Mouse (Mus musculus) urinary bladder, postnatal 10 days (tissue): Measurements from ENCODE around the gene Il5ra.

Source experiments
- DNase-seq: peaks from one replicate; pipeline ENCODE4 v3.0.0; 2022; ENCODE audit warnings: low spot score

Il5ra gene

DNA sequence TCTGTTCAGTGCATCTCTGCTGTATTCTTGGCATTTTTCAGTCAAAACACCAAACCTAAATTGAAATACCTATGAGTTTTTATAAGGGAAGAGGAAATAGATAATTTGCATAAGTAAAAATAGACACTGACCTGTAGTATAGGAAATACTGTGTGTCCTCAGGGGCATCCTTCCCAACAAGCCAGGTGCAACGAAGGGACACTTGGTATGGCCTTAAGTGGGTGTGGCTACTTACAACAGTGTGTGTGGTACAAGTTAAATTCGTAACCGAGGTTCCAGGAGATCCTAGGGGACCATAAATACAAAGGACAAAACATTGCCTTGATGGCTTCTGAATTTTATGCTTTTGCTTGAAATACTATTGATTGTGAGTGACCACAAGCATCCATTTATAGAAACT lies 10.6 kb downstream of the Il5ra start:
- DNase-seq = no peak

DNA sequence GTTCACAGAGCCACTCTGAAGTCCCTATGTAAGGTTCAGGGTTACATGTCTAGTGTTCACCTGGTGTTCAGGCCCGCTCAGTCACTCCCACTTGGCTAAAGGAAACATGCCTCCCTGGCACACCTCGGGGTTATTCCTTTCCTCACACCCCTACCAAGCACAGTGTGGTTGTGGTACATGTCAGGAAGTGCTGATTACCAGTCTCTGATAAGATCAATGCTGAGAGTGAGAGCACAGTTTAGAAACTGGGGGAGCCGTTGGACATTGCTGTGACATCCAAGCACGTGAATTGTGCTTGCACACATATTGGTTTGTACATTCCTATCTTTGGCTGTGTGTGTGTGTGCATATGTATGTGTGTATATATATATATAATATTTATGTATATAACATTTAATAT lies 16.3 kb downstream of the Il5ra start:
- DNase-seq = no peak

DNA sequence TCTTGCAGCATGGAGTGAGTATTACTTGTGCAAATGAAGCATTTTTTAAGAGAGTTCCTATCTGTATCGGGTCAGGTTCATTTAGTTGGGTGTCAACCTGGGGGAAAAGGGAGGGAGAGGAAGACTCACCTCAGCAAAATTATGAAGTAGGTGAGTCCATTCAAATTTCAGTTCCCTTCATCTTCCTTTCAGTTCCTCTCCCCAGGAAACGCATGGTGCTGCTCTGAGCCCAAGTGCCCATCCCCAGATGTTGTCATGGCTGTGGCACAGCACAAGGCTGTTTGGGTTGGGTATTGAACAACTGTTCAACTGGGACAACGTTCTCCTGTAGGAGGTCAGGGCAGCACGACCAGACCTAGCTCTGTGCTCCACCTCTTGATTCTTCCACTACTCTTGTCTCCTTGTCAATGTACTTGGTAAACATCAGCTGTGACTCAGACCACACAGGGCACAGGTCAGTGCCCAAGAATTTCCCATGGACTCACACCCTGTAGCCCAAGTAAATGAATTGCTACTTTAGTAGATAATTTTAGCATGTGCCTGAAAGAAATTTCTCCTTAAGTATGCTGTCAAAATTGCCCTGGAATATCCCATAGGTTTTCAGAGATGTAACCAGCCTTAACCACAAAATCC lies 19.0 kb downstream of the Il5ra start:
- no peak for DNase-seq

DNA sequence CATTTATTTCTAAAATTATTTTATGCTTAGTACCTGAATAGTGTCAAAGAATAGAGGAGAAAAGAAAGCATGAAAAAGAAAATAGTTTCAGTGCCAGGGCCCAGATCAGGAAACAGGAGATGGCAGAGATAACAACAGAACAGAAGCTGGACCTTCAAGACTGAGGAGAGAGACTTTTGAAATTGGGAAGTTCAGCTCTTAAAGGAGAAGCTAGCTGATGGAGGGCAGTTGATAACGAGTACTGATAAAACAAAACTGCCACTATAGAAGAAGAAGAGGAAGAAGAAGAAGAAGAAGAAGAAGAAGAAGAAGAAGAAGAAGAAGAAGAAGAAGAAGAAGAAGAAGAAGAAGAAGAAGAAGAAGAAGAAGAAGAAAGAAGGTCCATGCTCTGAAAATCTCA lies 21.1 kb downstream of the Il5ra start:
- no peak for DNase-seq

DNA sequence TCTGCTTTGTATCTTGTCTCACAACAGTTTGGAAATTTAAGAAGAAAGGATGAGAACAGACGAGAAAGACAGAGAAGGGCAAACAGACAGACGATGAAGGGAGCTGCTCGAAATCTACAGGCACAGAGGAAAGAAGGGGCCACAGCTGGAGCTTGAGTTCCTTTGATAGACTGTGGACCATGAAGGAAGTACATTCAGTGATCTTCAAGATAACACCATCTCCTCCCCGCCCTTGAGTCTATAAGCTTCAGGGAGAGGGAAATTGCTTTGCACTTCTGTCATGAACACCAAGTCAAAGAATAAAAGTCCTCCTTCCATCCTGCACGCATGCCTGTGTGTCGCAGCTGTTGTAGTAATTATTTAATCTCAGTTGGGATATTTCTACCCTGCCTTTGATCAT lies 22.8 kb downstream of the Il5ra start:
- no peak for DNase-seq

DNA sequence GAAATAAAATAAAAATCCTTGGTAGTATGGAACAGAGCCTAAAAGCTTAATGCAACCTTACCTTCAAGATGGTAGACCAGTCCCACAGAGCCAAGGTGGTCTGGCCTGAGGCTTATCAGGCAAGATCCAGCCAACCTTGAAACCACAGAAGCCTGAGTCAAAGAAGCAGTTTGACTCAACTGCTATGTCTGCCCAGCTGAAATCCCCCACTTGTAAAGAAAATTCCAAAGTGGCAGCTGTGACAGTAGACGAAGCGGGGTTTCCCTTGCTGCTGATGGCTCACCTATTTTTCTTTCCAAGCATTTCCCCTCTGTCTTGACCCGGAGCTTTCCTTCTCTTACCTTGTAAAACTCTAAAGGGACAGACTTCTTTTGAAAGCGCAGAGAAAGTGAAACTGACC lies 23.2 kb downstream of the Il5ra start:
- DNase-seq = no peak

DNA sequence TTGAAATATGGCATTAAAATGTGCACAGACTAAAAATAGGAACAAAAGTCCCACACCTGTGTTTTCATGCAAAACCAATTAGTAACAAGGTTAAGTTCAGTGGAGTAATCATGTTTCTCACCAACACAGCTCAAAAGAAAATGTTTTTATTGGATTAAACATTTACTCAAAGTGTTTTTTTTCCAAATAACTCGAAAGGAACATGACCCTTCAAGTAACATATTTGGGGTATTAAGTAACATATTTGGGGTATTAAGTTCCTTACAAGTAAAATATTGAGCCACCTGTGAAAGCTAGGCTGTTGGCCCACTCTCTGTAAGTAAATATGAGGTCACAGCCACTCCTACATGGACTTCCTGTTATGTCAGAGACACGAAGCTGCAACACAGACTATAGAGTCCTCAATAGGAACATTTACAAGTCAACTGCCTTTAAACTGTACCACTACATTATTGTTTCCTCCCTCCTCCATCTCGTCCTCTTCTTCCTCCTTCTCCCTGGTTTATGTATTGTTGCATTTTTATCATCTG lies 43.3 kb downstream of the Il5ra start:
- no peak for DNase-seq

DNA sequence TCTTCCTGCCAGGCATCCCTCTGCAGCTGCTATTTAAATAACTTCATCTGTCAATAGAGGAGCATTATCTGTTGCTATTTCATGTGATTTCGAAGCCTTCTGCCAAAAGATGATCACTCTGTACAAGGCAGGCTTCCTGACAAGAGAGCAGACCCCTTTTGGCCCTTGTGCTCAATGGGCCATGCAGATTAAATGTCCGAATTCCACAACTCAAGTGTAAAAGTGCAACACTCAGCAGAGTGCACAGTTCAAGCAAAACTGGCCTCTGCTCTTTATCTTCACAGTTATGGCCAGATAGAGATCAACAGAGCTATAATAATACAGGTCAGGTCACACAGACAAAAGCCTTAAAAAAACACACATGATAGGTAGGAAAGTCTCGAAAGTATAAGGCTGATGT lies 46.9 kb downstream of the Il5ra start:
- DNase-seq = no peak

DNA sequence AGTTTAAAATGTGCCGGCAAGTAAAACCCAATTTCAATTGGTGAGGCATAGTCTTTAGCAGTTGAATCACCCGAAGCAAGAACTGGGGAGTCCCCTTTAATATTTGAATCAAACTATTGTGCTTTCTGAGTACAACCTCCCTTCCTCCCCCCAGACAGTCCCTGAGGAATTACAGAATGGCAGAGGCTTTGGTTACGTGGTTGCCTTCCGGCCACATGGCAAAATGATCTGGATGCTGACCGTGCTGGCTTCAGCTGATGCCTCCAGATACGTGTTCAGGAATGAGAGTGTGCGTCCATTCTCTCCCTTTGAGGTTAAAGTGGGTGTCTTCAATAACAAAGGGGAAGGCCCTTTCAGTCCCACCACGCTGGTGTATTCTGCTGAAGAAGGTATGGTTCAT lies 73.3 kb downstream of the Il5ra start:
- no peak for DNase-seq

DNA sequence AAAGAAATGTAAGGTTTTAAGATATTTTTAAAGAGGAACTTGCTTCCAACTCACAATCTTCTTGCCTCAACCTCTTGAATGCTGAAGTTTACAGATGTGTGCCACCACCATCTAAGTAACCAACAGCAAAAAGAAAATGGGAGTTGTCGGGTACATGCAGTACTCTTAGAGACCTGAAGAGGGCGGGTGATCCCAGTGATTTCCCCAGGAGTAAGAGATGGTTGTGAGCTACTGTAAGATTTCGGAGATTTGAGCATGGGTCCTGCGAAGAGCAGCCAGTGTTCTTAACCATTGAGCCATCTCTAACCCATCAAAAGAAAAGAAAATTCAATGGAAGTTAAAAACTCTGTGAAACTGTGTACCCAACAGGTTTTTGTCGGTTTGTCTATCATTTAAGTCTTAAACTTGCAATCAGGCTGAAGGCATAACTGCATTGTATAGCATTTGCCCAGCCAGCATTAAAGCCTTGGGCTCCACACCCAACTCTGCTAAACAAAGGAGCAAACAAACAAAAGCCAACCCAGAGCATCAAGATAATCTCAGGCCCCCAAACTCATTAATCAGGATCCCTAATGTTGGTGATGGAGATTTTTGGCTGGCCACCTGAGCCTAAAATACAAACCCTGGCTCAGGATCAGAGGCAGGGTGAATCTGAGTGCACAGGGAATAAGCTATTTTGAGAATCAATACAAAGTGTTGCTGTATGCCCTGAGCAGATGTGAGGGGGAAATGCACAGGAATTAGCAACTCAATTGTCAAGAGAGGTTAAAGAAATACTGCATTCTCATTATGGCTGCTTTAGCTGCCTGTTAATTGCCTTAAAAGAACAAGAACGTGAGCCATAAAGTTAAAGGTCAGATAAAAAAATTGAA lies 84.8 kb downstream of the Il5ra start:
- DNase-seq = no peak
